Comparison of ENCODE assay signal across 17 mouse cellular contexts in genomic region chr7:68054498-68054897, GRCm38 (mm10).
DNase-seq lines count a peak whose midpoint lies in the region; ATAC-seq lines count a peak whose summit lies in the region.
"Had no signal": no experiment of that assay in that cellular context is flagged by ENCODE, and none has a peak within 500 bp of the region (broad histone marks: within the 10 kb centered on the region; RNA-seq: fewer than 3 reads in every experiment).

No protein-coding gene starts in this region.

- peaks cover 38% of the 10 kb centered on the region for H3K4me1 ChIP-seq in hindbrain, embryonic 13.5 days (replicated peaks)
- peaks cover 14% of the 10 kb centered on the region for H3K4me1 ChIP-seq in hindbrain, embryonic 12.5 days
- H3K4me1 ChIP-seq in neural tube, embryonic 13.5 days (replicated peaks): peaks cover 42% of the 10 kb centered on the region

- no peak for ATAC-seq in hindbrain, embryonic 13.5 days (ENCODE audit: low FRiP score)
- no peak for ATAC-seq in hindbrain, embryonic 12.5 days (ENCODE audit: low FRiP score)
- no peak for ATAC-seq in neural tube, embryonic 13.5 days (ENCODE audit: low read depth)
- ATAC-seq: inflammation-experienced regulatory T-cells, adult 6 months had no signal

- H3K4me2 ChIP-seq in hindbrain, embryonic 13.5 days: no peak overlapping the region
- no peak overlapping the region for H3K4me2 ChIP-seq in hindbrain, embryonic 12.5 days (replicated peaks)
- H3K4me2 ChIP-seq in neural tube, embryonic 13.5 days: no peak overlapping the region
- H3K4me2 ChIP-seq: limb, embryonic 12.5 days; liver, embryonic 15.5 days had no signal

- H3K9me3 ChIP-seq in hindbrain, embryonic 13.5 days: no peaks in the 10 kb centered on the region
- H3K9me3 ChIP-seq in hindbrain, embryonic 12.5 days (replicated peaks): no peaks in the 10 kb centered on the region
- H3K9me3 ChIP-seq in neural tube, embryonic 13.5 days: no peaks in the 10 kb centered on the region
- H3K9me3 ChIP-seq: limb, embryonic 12.5 days; liver, embryonic 15.5 days had no signal

- no peak overlapping the region for H3K9ac ChIP-seq in hindbrain, embryonic 13.5 days
- H3K9ac ChIP-seq in hindbrain, embryonic 12.5 days: no peak overlapping the region
- H3K9ac ChIP-seq in neural tube, embryonic 13.5 days: no peak overlapping the region
- H3K9ac ChIP-seq: limb, embryonic 12.5 days; liver, embryonic 15.5 days had no signal

- 0 out of 2 replicates have a peak overlapping the region, but pooled peaks have one; percentile 18 for H3K27ac ChIP-seq in hindbrain, embryonic 13.5 days
- no peak overlapping the region for H3K27ac ChIP-seq in hindbrain, embryonic 12.5 days
- H3K27ac ChIP-seq in neural tube, embryonic 13.5 days (replicated peaks): 0 out of 2 replicates have a peak overlapping the region, but pooled peaks have one; percentile 23
- H3K27ac ChIP-seq: limb, embryonic 12.5 days; liver, embryonic 15.5 days had no signal

- H3K4me3 ChIP-seq in hindbrain, embryonic 13.5 days: no peak overlapping the region
- H3K4me3 ChIP-seq in hindbrain, embryonic 12.5 days: no peak overlapping the region
- H3K4me3 ChIP-seq in neural tube, embryonic 13.5 days: no peak overlapping the region
- H3K4me3 ChIP-seq: erythroblast, embryonic 14.5 days; limb, embryonic 12.5 days; liver, embryonic 15.5 days had no signal

- H3K27me3 ChIP-seq in hindbrain, embryonic 13.5 days: no peaks in the 10 kb centered on the region
- H3K27me3 ChIP-seq in hindbrain, embryonic 12.5 days: no peaks in the 10 kb centered on the region
- H3K27me3 ChIP-seq in neural tube, embryonic 13.5 days: no peaks in the 10 kb centered on the region
- H3K27me3 ChIP-seq: limb, embryonic 12.5 days; liver, embryonic 15.5 days had no signal

- WGBS in hindbrain, embryonic 13.5 days: 60% methylated on average over 2 of the region's 2 CpGs
- WGBS in hindbrain, embryonic 12.5 days: 73% methylated on average over 2 of the region's 2 CpGs
- WGBS in neural tube, embryonic 13.5 days: 45% methylated on average over 2 of the region's 2 CpGs

- peak; percentile 17 for DNase-seq in adrenal gland, postnatal 14 days
- no peak for DNase-seq in adrenal gland, postnatal 36 days
- no peak for DNase-seq in neural tube, embryonic 10.5 days (ENCODE audit: extremely low spot score, low spot score)
- DNase-seq in urinary bladder, adult 18-20 months (ENCODE audit: low spot score in 2 of 2): no peak
- no peak for DNase-seq in cerebellum, adult 11 months
- DNase-seq: adrenal gland, adult 2 months; cerebellum, adult 2 months; kidney, postnatal 10 days; right cerebral cortex, postnatal 4 days; thymus, adult 18-20 months had no signal

- H3K36me3 ChIP-seq in hindbrain, embryonic 13.5 days: no peaks in the 10 kb centered on the region
- no peaks in the 10 kb centered on the region for H3K36me3 ChIP-seq in hindbrain, embryonic 12.5 days
- H3K36me3 ChIP-seq in neural tube, embryonic 13.5 days: no peaks in the 10 kb centered on the region
- H3K36me3 ChIP-seq: limb, embryonic 12.5 days; liver, embryonic 15.5 days had no signal
